Mouse (Mus musculus) left cerebral cortex, postnatal 25 days (tissue): ENCODE measurements around the gene Skint5. TPM values are rescaled to one million over a fixed set of nuclear protein-coding genes. Genes with fewer than 3 reads are reported as not detected.
"Not testable (repeated sequence)": the region's sequence is repeated elsewhere in the genome, so short reads cannot be mapped to it uniquely, and the experiment has no call there.

Source experiments
- DNase-seq, 2 experiments: peaks; one replicate each; pipeline ENCODE4 v3.0.0; 2022; ENCODE audit warnings: low spot score in 2 of 2, mixed read lengths in 1 of 2
- intact Hi-C: fragments of 180-260 bp; cut with DNase I; formaldehyde crosslinking; loops from one replicate; pipeline ENCODE4 v1.15.1; 2025
- total RNA-seq, 2 experiments: library from RNA; stranded (reverse); gene quantifications; 2 replicates each; pipeline ENCODE4 v1.2.3; 2021

Skint5 gene
- not detected for total RNA-seq

DNA sequence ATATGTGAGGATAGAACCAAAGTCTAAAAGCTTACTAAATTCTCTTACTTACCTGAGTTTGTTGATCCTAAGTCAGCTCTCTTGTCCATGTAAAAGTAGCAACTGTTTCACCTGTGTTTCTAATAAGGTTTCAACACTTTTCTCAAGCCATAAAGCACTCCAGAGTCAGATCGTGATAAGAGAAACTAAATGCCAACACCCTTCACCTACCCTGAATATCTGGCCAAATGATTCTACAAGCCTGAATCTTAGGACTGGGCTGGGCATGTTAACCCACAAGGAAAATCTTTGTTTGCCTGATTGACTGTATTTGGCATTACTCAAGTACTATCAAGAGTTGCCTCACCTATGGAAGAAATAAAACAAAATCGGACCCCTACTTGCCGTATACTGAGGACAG, at the start of gene Skint5:
Skint5 (minus strand) TSS at position 101 of the 400 bp plus-strand sequence.
- no peak for DNase-seq
- intact Hi-C loops, result no loop called here

DNA sequence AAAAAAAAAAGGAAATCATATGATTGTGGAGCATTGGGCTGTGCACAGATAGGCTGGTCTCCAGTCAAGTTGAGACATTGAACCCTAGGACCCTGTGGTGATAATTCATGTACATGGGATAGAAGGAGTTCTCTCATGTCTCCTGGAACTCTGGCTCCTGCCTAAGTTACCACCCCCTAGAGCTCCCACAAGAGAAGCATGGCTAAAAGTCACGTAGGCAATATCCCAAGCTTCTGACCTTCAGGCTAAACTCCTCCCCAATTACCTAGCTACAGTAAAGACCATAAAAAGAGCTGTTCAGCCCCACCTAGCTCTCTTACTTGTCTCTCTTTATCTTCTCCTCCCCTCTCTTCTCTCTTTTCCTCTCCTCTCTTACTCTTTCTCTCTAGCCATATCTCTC, 42.0 kb downstream of the Skint5 start:
- intact Hi-C loops, result no loop called here
- no peak for DNase-seq

- intact Hi-C loops, result no loop called here
These were observed 235.1 kb downstream of the Skint5 start for GRCm38 (mm10) chr4:113764182-113764581.

DNA sequence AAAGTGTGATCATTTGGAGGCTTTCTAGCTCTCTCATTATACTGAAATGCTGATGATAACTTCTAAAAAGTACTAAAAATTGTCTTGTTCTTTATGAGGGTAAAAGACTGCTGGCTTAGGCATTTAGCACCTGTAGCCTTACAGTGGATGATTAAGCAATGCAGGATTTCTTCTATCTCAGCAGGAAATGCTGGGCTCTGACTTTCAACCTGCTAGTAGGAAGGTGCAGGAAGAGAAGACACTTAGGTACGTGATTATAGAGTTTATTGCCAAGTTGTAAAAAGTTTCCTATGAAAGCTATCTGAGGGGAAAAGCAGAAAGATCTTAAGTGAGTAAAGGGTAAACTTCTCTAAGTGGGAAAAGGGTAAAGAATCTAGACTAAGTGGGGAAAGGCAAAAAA, 235.6 kb downstream of the Skint5 start:
- intact Hi-C loops, result no loop called here
- no peak for DNase-seq

More at GRCm38 (mm10) chr4:113764182-113764581, 235.1 kb downstream of the Skint5 start:
- no peak for DNase-seq

- not testable (repeated sequence) for DNase-seq
- intact Hi-C loops, result loop anchor here (10.0 kb wide), 1 partner anchor 1543 kb away; the partner anchor contains the start of gene Slc5a9
These were observed 551.1 kb downstream of the Skint5 start for GRCm38 (mm10) chr4:113448230-113448629.

Other genes starting within 250 kb of the Skint5 start
- gene Skint11, start 163.9 kb upstream of the Skint5 start, total RNA-seq, result not detected